Mouse (Mus musculus): Measurements from ENCODE around the gene Mcpt9.

- TF ChIP-seq UBTF (IDR thresholded peaks at IDR 0.05; ENCODE audit: borderline replicate concordance, insufficient read depth, low read depth, low read length) = no peak
- TF ChIP-seq POLR2A (IDR thresholded peaks at IDR 0.05; ENCODE audit: control insufficient read depth in 1 of 2, insufficient read depth in 1 of 2, low read depth in 1 of 2, low read length in 2 of 2, poor library complexity in 1 of 2) = no peak
- TF ChIP-seq SMC3 (IDR thresholded peaks at IDR 0.05; ENCODE audit: low read depth, low read length) = no peak
- no peak for TF ChIP-seq JUND (IDR thresholded peaks at IDR 0.05; ENCODE audit: low read depth, low read length)
- no peak for TF ChIP-seq CTCF (IDR thresholded peaks at IDR 0.05 in 2 of 3, conservative IDR thresholded peaks at IDR 0.05 in 1 of 3; ENCODE audit: control insufficient read depth in 1 of 3, insufficient read depth in 1 of 3, low read depth in 2 of 3, low read length in 3 of 3, poor library complexity in 1 of 3, severe bottlenecking in 1 of 3)
- no peak for TF ChIP-seq TBP (IDR thresholded peaks at IDR 0.05; ENCODE audit: low read depth, low read length)
- TF ChIP-seq BHLHE40 (IDR thresholded peaks at IDR 0.05; ENCODE audit: borderline replicate concordance, low read depth, low read length) = no peak
- no peak for TF ChIP-seq E2F4 (IDR thresholded peaks at IDR 0.05; ENCODE audit: borderline replicate concordance, low read depth, low read length)
- no peak for TF ChIP-seq MAX (IDR thresholded peaks at IDR 0.05; ENCODE audit: low read length)
Measured at GRCm38 (mm10) chr14:56057722-56058121, 27.4 kb upstream of the Mcpt9 start.

Data from MEL (cell line).